Mouse (Mus musculus): ENCODE data around the gene Cul7. TPM values are rescaled to one million over a fixed set of nuclear protein-coding genes. Genes with fewer than 3 reads are reported as not detected.

Cul7 gene
- 10 to 100 TPM; 25.9 to 30.0 TPM for total RNA-seq (2021)
- long read RNA-seq, experiment 1, full-length matches to known transcripts: 3 of 6 reads
- long read RNA-seq, experiment 1, partial matches to known transcripts: 3 of 6 reads
- long read RNA-seq, experiment 1, other reads (novel, unspliced or antisense): 0 of 6 reads
- long read RNA-seq, experiment 2, full-length matches to known transcripts: 4 of 7 reads
- long read RNA-seq, experiment 2, partial matches to known transcripts: 3 of 7 reads
- long read RNA-seq, experiment 2, other reads (novel, unspliced or antisense): 0 of 7 reads

- DNase-seq (ENCODE audit: extremely low spot score in 1 of 2, low spot score in 2 of 2): peak; percentile 90 to 91
- Histone ChIP-seq H3K4me3 (peak within 1 kb of the TSS; percentile 68), H3K27ac (peak within 1 kb of the TSS; percentile 88)
- intact Hi-C loops (cut with DNase I): loop anchor here (2.0 kb wide), 1 partner anchor 24 kb away; the partner anchor contains the start of gene Rrp36
- no peak; the same call in 1 of the 2 replicates for TF ChIP-seq CTCF (IDR thresholded peaks at IDR 0.05)
These were observed at the start of gene Cul7 for GRCm38 (mm10) chr17:46650232-46651031. Gene Cul7, plus strand, starts transcription at chr17:46650337.

GRCm38 (mm10) chr17:46600569-46600968 is 49.6 kb upstream of the Cul7 start:
- H3K27ac ChIP-seq: no peak overlapping the region
- intact Hi-C loops (cut with DNase I): no loop called here
- no peak for DNase-seq (ENCODE audit: extremely low spot score in 1 of 2, low spot score in 2 of 2)
- TF ChIP-seq CTCF (IDR thresholded peaks at IDR 0.05): peak; percentile 11
- no peak overlapping the region for H3K4me3 ChIP-seq

GRCm38 (mm10) chr17:46602212-46602611 is 47.9 kb upstream of the Cul7 start:
- TF ChIP-seq CTCF (IDR thresholded peaks at IDR 0.05): no peak
- H3K4me3 ChIP-seq: no peak overlapping the region
- DNase-seq (ENCODE audit: extremely low spot score in 1 of 2, low spot score in 2 of 2): no peak
- intact Hi-C loops (cut with DNase I): no loop called here
- H3K27ac ChIP-seq: no peak overlapping the region

- Histone ChIP-seq H3K4me3 (no peak overlapping the region), H3K27ac (no peak overlapping the region)
- no peak for TF ChIP-seq CTCF (IDR thresholded peaks at IDR 0.05)
- no peak for DNase-seq (ENCODE audit: extremely low spot score in 1 of 2, low spot score in 2 of 2)
- intact Hi-C loops (cut with DNase I): no loop called here
These were observed 46.9 kb upstream of the Cul7 start for GRCm38 (mm10) chr17:46603229-46603628.

- DNase-seq (ENCODE audit: extremely low spot score in 1 of 2, low spot score in 2 of 2): no peak
- no peak for TF ChIP-seq CTCF (IDR thresholded peaks at IDR 0.05)
- intact Hi-C loops (cut with DNase I): no loop called here
- peak overlapping the region; percentile 32; the same call in 1 of the 2 replicates for H3K27ac ChIP-seq
- no peak overlapping the region for H3K4me3 ChIP-seq
These were observed 45.0 kb upstream of the Cul7 start for GRCm38 (mm10) chr17:46605126-46605525.

- TF ChIP-seq CTCF (IDR thresholded peaks at IDR 0.05): no peak
- DNase-seq (ENCODE audit: extremely low spot score in 1 of 2, low spot score in 2 of 2): no peak
- Histone ChIP-seq H3K27ac (0 out of 2 replicates have a peak overlapping the region, but pooled peaks have one; percentile 19), H3K4me3 (no peak overlapping the region)
- intact Hi-C loops (cut with DNase I): no loop called here
These were observed 44.1 kb upstream of the Cul7 start for GRCm38 (mm10) chr17:46605987-46606386.

- intact Hi-C loops (cut with DNase I): no loop called here
- TF ChIP-seq CTCF (IDR thresholded peaks at IDR 0.05): no peak
- DNase-seq (ENCODE audit: extremely low spot score in 1 of 2, low spot score in 2 of 2): no peak
- H3K4me3 ChIP-seq: no peak overlapping the region
- H3K27ac ChIP-seq: no peak overlapping the region
These were observed 40.2 kb upstream of the Cul7 start for GRCm38 (mm10) chr17:46609721-46610514.

- intact Hi-C loops (cut with DNase I): no loop called here
- Histone ChIP-seq H3K27ac (no peak overlapping the region), H3K4me3 (no peak overlapping the region)
- TF ChIP-seq CTCF (IDR thresholded peaks at IDR 0.05): no peak
- DNase-seq (ENCODE audit: extremely low spot score in 1 of 2, low spot score in 2 of 2): no peak
These were observed 38.8 kb upstream of the Cul7 start for GRCm38 (mm10) chr17:46611316-46611715.

GRCm38 (mm10) chr17:46612189-46612588 is 37.9 kb upstream of the Cul7 start:
- DNase-seq (ENCODE audit: extremely low spot score in 1 of 2, low spot score in 2 of 2): no peak

GRCm38 (mm10) chr17:46612820-46613219 is 37.3 kb upstream of the Cul7 start:
- no peak overlapping the region for H3K4me3 ChIP-seq
- no peak for TF ChIP-seq CTCF (IDR thresholded peaks at IDR 0.05)
- intact Hi-C loops (cut with DNase I): no loop called here
- H3K27ac ChIP-seq: no peak overlapping the region
- no peak for DNase-seq (ENCODE audit: extremely low spot score in 1 of 2, low spot score in 2 of 2)

More at GRCm38 (mm10) chr17:46612189-46612588, 37.9 kb upstream of the Cul7 start:
- H3K4me3 ChIP-seq: no peak overlapping the region
- intact Hi-C loops (cut with DNase I): no loop called here
- TF ChIP-seq CTCF (IDR thresholded peaks at IDR 0.05): no peak
- H3K27ac ChIP-seq: no peak overlapping the region

- TF ChIP-seq CTCF (IDR thresholded peaks at IDR 0.05): no peak
- intact Hi-C loops (cut with DNase I): no loop called here
- DNase-seq (ENCODE audit: extremely low spot score in 1 of 2, low spot score in 2 of 2): no peak
- Histone ChIP-seq H3K27ac (no peak overlapping the region), H3K4me3 (no peak overlapping the region)
These were observed 36.9 kb upstream of the Cul7 start for GRCm38 (mm10) chr17:46613229-46613628.

- Histone ChIP-seq H3K27ac (no peak overlapping the region), H3K4me3 (no peak overlapping the region)
- intact Hi-C loops (cut with DNase I): no loop called here
- no peak for TF ChIP-seq CTCF (IDR thresholded peaks at IDR 0.05)
- no peak for DNase-seq (ENCODE audit: extremely low spot score in 1 of 2, low spot score in 2 of 2)
These were observed 32.3 kb upstream of the Cul7 start for GRCm38 (mm10) chr17:46617799-46618198.

All from left cerebral cortex, adult 2 months (tissue).